Mouse (Mus musculus) heart, postnatal 0 days (tissue): ENCODE results near the gene Nup133.

Source experiments
- CTCF ChIP-seq: IDR thresholded peaks from 2 replicates; pipeline ENCODE4 v1.5.1; 2016; ENCODE audit warnings: antibody characterized with exemption, control low read depth, low read depth
- EP300 ChIP-seq: IDR thresholded peaks from 2 replicates; pipeline ENCODE4 v1.6.1; 2016; ENCODE audit warnings: antibody characterized with exemption, low read depth

DNA sequence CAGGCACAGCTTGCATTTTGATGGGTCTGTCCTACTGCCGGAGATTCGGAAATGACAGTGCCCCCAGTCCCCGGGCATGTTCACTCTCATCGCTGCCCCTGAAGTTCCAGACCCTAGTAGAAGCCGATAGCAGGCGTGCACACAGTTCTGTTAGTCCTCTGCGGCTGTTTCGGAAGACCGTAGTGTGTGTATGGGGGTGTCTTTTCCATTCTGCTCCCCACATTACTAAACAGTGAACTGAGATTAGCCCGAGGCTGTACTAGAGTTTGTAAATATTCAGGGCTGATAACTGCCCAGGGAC, 571 bp upstream of the Nup133 start:
- TF ChIP-seq CTCF: no peak
- TF ChIP-seq EP300: no peak
